Mouse (Mus musculus) hindbrain, postnatal 0 days (tissue): ENCODE measurements around the gene Zfp738. TPM values are rescaled to one million over a fixed set of nuclear protein-coding genes. Genes with fewer than 3 reads are reported as not detected.
A peak's percentile ranks its signal among the peaks of the same experiment; 100 is the strongest.
"Not testable (repeated sequence)": the region's sequence is repeated elsewhere in the genome, so short reads cannot be mapped to it uniquely, and the experiment has no call there.

Experiments
- ATAC-seq: fragments of 200-750 bp; cut with Nextera tagmentation; 2 replicates; pipeline ENCODE4 v1.8.0; 2017; ENCODE audit warnings: mild to moderate bottlenecking, moderate TSS enrichment, moderate library complexity
- DNase-seq: peaks from one replicate; pipeline ENCODE4 v3.0.0-alpha.2; 2015; ENCODE audit warnings: low spot score
- H3K27ac ChIP-seq: fragments of 300-500 bp; sonication (generic); 2 replicates; pipeline ENCODE4 v1.5.1; 2014; ENCODE audit warnings: mild to moderate bottlenecking
- H3K27me3 ChIP-seq: fragments of 300-500 bp; sonication (generic); 2 replicates; pipeline ENCODE4 v1.6.1; 2014; ENCODE audit warnings: low read length, mixed read lengths; ENCODE audit not compliant: insufficient read depth
- H3K36me3 ChIP-seq: fragments of 300-500 bp; sonication (generic); 2 replicates; pipeline ENCODE4 v1.6.1; 2014; ENCODE audit warnings: low read length, mixed read lengths; ENCODE audit not compliant: insufficient read depth
- H3K4me1 ChIP-seq: fragments of 300-500 bp; sonication (generic); 2 replicates; pipeline ENCODE4 v1.6.1; 2014; ENCODE audit warnings: antibody characterized with exemption, low read length, mixed read lengths; ENCODE audit not compliant: insufficient read depth
- H3K4me2 ChIP-seq: fragments of 300-500 bp; sonication (generic); 2 replicates; pipeline ENCODE4 v1.6.1; 2014; ENCODE audit warnings: low read depth, mild to moderate bottlenecking, low read length, moderate library complexity, mixed read lengths
- H3K4me3 ChIP-seq: fragments of 300-500 bp; sonication (generic); 2 replicates; pipeline ENCODE4 v1.5.1; 2014; ENCODE audit warnings: low read length
- H3K9ac ChIP-seq: fragments of 300-500 bp; sonication (generic); replicated peaks from 2 replicates; pipeline ENCODE4 v1.6.1; 2014; ENCODE audit warnings: mild to moderate bottlenecking, low read length, moderate library complexity, mixed read lengths
- H3K9me3 ChIP-seq: fragments of 300-500 bp; sonication (generic); 2 replicates; pipeline ENCODE4 v1.6.1; 2016; ENCODE audit warnings: low read length, mixed read lengths
- CTCF ChIP-seq: IDR thresholded peaks from 2 replicates; pipeline ENCODE4 v1.5.1; 2016; ENCODE audit warnings: antibody characterized with exemption, control low read depth, low read depth
- WGBS: fragments of 180-500 bp; shearing (Covaris S2); extraction: QIAGEN DNeasy Blood & Tissue Kit; methylation state at CpG from one replicate; pipeline ENCODE4 v1.1.7; 2014; 5-methylcytosine and 5-hydroxymethylcytosine counted together
- polyA plus RNA-seq: library from polyadenylated mRNA; unstranded; fragments of >200 nt; fragmentation: Nextera tagmentation; extraction: Ambion mirVana; gene quantifications from 2 replicates; pipeline ENCODE4 v1.2.1, GENCODE M21; 2015
- total RNA-seq: library from RNA; depleted of rRNA; stranded (reverse); fragments of >200 nt; gene quantifications from 2 replicates; pipeline ENCODE4 v1.2.3, GENCODE M21; 2014; rRNA removed

Gene Zfp738
- total RNA-seq: 8.2 and 18.6 TPM in 2 replicates
- 9.7 and 10.3 TPM in 2 replicates for polyA plus RNA-seq

DNA sequence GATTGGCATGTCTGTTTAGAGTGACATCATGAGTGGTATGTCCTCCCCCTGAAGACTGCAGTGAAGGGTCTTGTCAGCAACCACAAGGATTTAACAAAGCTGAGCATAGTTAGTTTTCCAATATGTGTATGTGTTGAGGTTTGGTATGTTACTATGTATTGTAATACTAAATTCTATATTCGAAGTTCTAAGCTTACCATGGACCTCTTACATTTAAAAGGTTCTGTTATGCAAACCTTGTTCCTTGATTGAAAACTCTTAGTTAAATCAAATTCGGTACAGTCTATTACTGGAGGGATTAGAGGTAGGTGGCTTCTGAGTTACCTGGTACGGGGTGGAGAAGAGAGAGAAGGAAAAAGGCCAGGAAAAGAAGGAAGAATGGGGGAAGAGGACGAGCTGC is at the start of gene Zfp738:
TSS of gene Zfp738 (minus strand) at position 101 of the 400 bp plus-strand sequence.
- H3K36me3 ChIP-seq: no peaks in the 10 kb centered on the region
- H3K9ac ChIP-seq: no peak within 1 kb of the TSS
- WGBS: 82% methylated on average over 4 of the region's 4 CpGs
- no peak within 1 kb of the TSS for H3K27ac ChIP-seq
- no peaks in the 10 kb centered on the region for H3K9me3 ChIP-seq
- ATAC-seq: no peak
- H3K4me3 ChIP-seq: no peak within 1 kb of the TSS
- H3K27me3 ChIP-seq: no peaks in the 10 kb centered on the region
- no peak within 1 kb of the TSS for H3K4me2 ChIP-seq
- no peaks in the 10 kb centered on the region for H3K4me1 ChIP-seq
- no peak for DNase-seq
- no peak for TF ChIP-seq CTCF

DNA sequence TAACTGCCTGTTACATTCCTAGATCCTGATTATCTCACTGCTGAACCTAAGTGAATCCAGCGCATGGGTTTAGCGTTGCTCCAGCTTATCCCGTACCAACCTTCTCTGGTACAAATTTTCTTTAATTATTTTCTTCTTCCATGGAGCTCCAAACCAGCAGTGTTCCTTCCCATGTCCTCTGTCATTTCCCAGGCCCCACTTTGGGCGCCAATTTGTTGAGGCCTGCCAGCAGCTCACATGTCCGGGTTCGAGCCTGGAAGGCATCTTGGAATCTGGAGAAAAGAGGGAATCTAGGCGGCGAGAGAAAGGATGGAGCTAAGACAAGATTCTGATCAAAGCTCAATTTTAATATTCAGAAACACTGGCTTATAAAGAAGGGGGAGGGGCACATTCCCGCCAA is 47.5 kb upstream of the Zfp738 start:
- not testable (repeated sequence) for H3K4me3 ChIP-seq, H3K27ac ChIP-seq, ATAC-seq, H3K4me2 ChIP-seq, H3K27me3 ChIP-seq, H3K4me1 ChIP-seq, H3K9ac ChIP-seq, H3K36me3 ChIP-seq, DNase-seq, H3K9me3 ChIP-seq
- WGBS: 96% methylated on average over 9 of the region's 9 CpGs

DNA sequence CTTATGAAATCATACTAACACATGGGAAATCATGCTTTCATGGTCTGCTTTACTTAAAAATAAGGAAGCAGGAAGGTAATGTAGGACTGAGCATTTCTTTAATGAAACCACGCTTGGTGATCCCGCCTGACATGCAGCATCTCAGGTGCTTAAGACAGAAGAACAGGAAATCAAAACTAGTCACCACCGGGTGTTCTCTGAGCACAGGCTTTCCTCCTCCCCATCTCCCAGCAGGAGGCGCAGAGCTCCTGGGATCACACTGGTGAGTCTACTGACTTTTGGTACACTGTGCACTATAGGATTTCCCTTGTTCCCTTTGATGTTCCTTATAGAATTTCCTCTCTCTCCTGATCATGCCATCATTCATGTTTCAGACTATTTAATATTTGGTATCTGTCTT is 42.6 kb upstream of the Zfp738 start:
- not testable (repeated sequence) for H3K27me3 ChIP-seq, H3K9me3 ChIP-seq, H3K27ac ChIP-seq, H3K4me1 ChIP-seq, H3K36me3 ChIP-seq
- peak overlapping the region; percentile 61; the same call in 1 of the 2 replicates for H3K9ac ChIP-seq
- peak; percentile 25 for DNase-seq
- peak; percentile 39; the same call in 1 of the 2 replicates for ATAC-seq
- peak; percentile 46 for TF ChIP-seq CTCF
- peak overlapping the region; percentile 61 for H3K4me3 ChIP-seq
- peak overlapping the region; percentile 68 for H3K4me2 ChIP-seq
- 48% methylated on average over 4 of the region's 4 CpGs for WGBS

DNA sequence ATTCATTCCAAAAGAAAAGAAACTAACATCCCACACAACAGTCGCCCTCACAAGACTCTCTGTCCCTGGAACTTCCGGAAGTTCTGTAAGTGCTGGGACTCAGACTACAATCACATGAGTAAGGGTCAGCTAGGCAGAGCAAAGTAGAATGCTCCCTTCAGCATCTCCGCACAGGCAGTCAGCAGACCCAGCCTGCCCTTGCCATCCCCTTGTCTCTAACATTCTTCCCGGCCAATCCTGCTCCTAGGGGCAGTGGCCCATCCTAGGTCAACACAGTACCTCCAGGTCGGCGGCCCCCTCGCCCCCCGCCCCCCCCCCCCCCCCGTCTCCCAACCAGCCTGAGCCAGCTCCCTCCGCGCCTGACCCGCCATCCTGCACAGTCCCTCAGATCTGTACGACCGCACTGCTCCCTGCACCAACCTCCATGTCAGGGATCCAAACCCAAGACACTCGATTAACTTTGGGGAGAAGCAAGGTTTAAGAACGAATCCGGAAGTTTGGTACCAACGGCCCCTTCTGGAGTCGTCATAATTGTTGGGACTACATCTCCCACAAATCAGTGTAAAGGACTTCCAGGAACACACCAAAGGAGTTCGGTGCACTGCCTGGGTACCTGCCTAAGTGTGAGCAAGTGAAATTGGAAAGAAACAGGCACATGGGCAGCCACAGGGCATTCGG is 41.9 kb upstream of the Zfp738 start, which contains the start of gene Zfp65:
TSS of gene Zfp65 (minus strand) at position 533 of the 678 bp plus-strand sequence.
- peak within 1 kb of the TSS; percentile 61 for H3K9ac ChIP-seq
- peak within 1 kb of the TSS; percentile 60; the same call in 1 of the 2 replicates for H3K27ac ChIP-seq
- H3K4me3 ChIP-seq: peak within 1 kb of the TSS; percentile 61
- no peaks in the 10 kb centered on the region for H3K36me3 ChIP-seq
- peak; percentile 89 for ATAC-seq
- WGBS: 6% methylated on average over 18 of the region's 21 CpGs
- H3K4me2 ChIP-seq: peak within 1 kb of the TSS; percentile 68
- H3K4me1 ChIP-seq: no peaks in the 10 kb centered on the region
- TF ChIP-seq CTCF: no peak
- no peaks in the 10 kb centered on the region for H3K9me3 ChIP-seq
- no peaks in the 10 kb centered on the region for H3K27me3 ChIP-seq
- DNase-seq: peak; percentile 79

DNA sequence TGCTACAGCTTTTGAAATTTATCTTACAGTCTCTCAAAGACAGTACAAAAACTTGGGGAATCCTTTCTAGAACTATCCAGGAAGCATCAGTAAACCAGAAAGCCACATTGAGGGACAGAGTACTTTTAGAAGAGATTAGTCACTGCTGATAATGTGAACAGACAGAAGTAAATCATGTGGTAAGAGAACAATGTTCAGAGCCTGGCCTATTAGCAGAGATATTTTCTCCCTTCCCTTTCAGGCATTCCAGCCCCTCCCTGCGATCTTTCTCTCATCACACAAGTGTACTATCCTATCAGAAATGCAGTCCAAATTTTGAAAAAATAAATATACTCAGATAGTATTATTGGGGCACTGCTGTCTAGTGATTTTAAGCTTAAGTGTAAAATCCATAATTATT is 41.2 kb upstream of the Zfp738 start:
- 81% methylated on average over 1 of the region's 1 CpGs for WGBS
- H3K27ac ChIP-seq: no peak overlapping the region
- DNase-seq (no peak), ATAC-seq (no peak)
- peak overlapping the region; percentile 61; the same call in 1 of the 2 replicates for H3K9ac ChIP-seq
- H3K4me1 ChIP-seq: no peaks in the 10 kb centered on the region; the same call in 1 of the 2 replicates
- peak overlapping the region; percentile 68 for H3K4me2 ChIP-seq
- TF ChIP-seq CTCF: no peak
- H3K36me3 ChIP-seq: no peaks in the 10 kb centered on the region
- H3K9me3 ChIP-seq: no peaks in the 10 kb centered on the region
- H3K4me3 ChIP-seq: peak overlapping the region; percentile 61
- no peaks in the 10 kb centered on the region for H3K27me3 ChIP-seq

DNA sequence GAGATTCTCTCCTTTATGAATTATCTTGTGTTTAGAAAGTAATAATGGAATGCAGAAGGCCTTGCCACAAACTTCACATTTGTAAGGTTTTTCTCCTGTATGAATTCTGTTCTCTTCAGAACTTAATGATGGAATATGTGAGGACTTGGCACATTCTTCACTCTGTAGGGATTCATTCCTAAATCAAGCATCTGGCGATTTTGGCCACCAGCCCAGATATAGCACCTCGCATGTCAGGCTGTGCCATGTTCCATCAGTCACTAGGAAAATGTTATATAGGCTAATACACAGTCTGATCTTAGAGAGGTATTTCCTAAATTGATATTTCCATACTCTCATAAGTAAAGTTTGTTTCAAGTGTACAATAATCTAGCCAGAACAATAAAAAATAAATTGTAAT is 38.5 kb upstream of the Zfp738 start:
- not testable (repeated sequence) for H3K36me3 ChIP-seq, H3K4me3 ChIP-seq, H3K27me3 ChIP-seq, H3K27ac ChIP-seq, ATAC-seq, H3K4me1 ChIP-seq, H3K9me3 ChIP-seq, H3K9ac ChIP-seq, H3K4me2 ChIP-seq
- 42% methylated on average over 2 of the region's 2 CpGs for WGBS
- peak; percentile 59 for DNase-seq

DNA sequence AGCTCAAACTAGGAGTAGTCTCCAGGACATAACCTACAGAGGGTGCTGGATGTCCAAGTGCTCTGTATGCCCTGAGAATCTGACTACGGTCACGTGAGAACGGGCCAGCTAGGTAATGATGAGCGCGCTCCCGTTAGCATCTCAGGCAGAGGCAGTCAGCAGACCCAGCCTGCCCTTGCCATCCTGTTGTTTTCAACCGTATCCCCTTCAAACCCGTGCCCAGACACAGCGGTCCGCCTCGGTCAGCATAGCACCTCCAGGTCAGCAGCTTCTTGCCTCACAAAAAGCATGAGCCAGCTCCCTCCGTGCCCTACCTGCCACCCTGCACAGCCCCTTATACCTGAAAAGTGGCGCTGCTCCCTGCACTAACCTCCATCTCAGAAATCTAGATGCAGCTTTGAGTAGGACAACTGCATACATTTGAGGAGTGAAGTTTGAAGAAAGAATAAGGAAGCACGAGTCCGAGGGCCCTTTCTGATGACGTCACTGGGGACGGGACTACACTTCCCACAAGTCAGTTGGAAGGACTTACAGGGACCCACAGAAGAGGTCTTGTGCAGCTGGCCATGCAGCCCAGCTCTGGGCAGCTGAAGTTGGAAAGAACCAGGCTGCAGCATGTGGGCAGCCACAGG is 37.1 kb upstream of the Zfp738 start:
- TF ChIP-seq CTCF: peak; percentile 18; the same call in 1 of the 2 replicates
- under 1% methylated on average over 17 of the region's 17 CpGs for whole genome bisulfite sequencing
- ATAC-seq: peak; percentile 96

DNA sequence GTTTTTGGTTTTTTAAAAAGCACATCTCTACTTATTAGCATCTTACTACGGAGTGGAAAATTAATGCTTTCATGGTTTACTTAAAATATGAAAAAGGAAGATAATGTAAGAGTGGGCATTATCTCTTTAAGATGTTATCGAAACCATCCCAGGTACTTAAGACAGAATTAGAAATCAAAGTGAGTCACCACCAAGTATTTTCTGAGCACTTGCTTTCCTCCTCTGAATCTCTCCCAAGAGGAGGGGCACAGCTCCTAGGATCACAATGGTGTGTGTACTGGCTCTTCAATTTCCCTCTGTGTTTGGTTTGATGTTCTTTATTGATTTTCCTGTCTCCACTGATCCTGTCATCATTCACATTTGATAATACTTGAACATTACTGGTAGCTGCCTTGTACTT is 3.0 kb downstream of the Zfp738 start:
- ATAC-seq: peak; percentile 30; the same call in 1 of the 2 replicates
- peak overlapping the region; percentile 74; the same call in 1 of the 2 replicates for H3K9ac ChIP-seq

More for the DNA sequence above, 37.1 kb upstream of the Zfp738 start:
- Histone ChIP-seq H3K4me3 (peak overlapping the region; percentile 63), H3K36me3 (no peaks in the 10 kb centered on the region), H3K4me2 (peak overlapping the region; percentile 65), H3K27ac (peak overlapping the region; percentile 70), H3K27me3 (no peaks in the 10 kb centered on the region), H3K9me3 (no peaks in the 10 kb centered on the region), H3K4me1 (no peaks in the 10 kb centered on the region; the same call in 1 of the 2 replicates), H3K9ac (peak overlapping the region; percentile 57)
- DNase-seq: peak; percentile 96

More for the DNA sequence above, 3.0 kb downstream of the Zfp738 start:
- H3K4me3 ChIP-seq: peak overlapping the region; percentile 72
- H3K36me3 ChIP-seq, H3K4me1 ChIP-seq, H3K9me3 ChIP-seq, H3K27ac ChIP-seq, H3K27me3 ChIP-seq: not testable (repeated sequence)
- 66% methylated on average over 2 of the region's 2 CpGs for WGBS
- DNase-seq: peak; percentile 1
- H3K4me2 ChIP-seq: peak overlapping the region; percentile 66
